Mouse (Mus musculus): ENCODE results near the gene Gxylt1.

DNA sequence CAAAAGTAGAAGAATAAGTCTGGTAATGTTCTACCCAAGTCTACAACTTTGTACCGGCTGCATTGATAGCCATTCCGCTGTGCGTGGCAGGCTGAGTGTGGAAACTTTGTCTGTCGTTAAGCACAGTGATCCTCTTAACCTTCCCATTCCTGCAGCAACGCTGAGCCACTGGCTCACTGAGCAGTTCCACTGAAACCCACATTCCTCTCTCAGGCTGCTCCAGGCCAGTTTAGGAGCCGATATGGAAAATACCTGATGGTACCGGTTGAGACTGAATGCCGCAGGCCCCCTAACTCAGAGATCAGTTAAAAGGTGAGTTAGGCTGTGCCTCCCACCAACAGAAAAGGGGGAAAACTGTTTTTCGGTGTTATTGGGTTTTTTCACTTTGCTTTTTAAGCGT, 19.7 kb downstream of the Gxylt1 start:
- TF ChIP-seq GATA1 (IDR thresholded peaks at IDR 0.05; ENCODE audit: borderline replicate concordance, low read length): no peak
- TF ChIP-seq FLI1 (IDR thresholded peaks at IDR 0.05; ENCODE audit: low read length): no peak
